Mouse (Mus musculus) cerebellum, adult 9-11 months (tissue): Measurements from ENCODE around the gene Acbd5.
A peak's percentile ranks its signal among the peaks of the same experiment; 100 is the strongest.

Experiments
- DNase-seq: peaks from one replicate; pipeline ENCODE4 v3.0.0; 2022

Gene Acbd5

GRCm38 (mm10) chr2:23067552-23068369, at the start of gene Acbd5:
Acbd5 (plus strand) TSS chr2:23068167.
- DNase-seq = peak; percentile 97

GRCm38 (mm10) chr2:23019170-23019569, 48.8 kb upstream of the Acbd5 start:
- DNase-seq = no peak

GRCm38 (mm10) chr2:23021320-23021719, 46.6 kb upstream of the Acbd5 start:
- no peak for DNase-seq

GRCm38 (mm10) chr2:23021721-23022120, 46.2 kb upstream of the Acbd5 start:
- DNase-seq = no peak

- no peak for DNase-seq
Observed at GRCm38 (mm10) chr2:23023023-23023422, 44.9 kb upstream of the Acbd5 start.

GRCm38 (mm10) chr2:23023714-23024282, 44.2 kb upstream of the Acbd5 start:
- no peak for DNase-seq

- DNase-seq = no peak
Observed at GRCm38 (mm10) chr2:23026379-23026778, 41.6 kb upstream of the Acbd5 start.

- DNase-seq = no peak
Observed at GRCm38 (mm10) chr2:23028826-23029225, 39.1 kb upstream of the Acbd5 start.

GRCm38 (mm10) chr2:23030631-23031030, 37.3 kb upstream of the Acbd5 start:
- DNase-seq = no peak

GRCm38 (mm10) chr2:23034692-23035435, 33.1 kb upstream of the Acbd5 start:
- DNase-seq = no peak

- DNase-seq = no peak
Observed at GRCm38 (mm10) chr2:23035467-23035866, 32.5 kb upstream of the Acbd5 start.

- DNase-seq = peak; percentile 76
Observed at GRCm38 (mm10) chr2:23039082-23040000, 28.6 kb upstream of the Acbd5 start.

GRCm38 (mm10) chr2:23040001-23040646, 27.8 kb upstream of the Acbd5 start, which contains the start of gene Abi1:
Abi1 (minus strand) TSS chr2:23040241.
- peak; percentile 94 for DNase-seq

GRCm38 (mm10) chr2:23040690-23041089, 27.3 kb upstream of the Acbd5 start:
- DNase-seq = peak; percentile 52

- DNase-seq = no peak
Observed at GRCm38 (mm10) chr2:23041457-23041856, 26.5 kb upstream of the Acbd5 start.

GRCm38 (mm10) chr2:23042189-23042588, 25.8 kb upstream of the Acbd5 start:
- no peak for DNase-seq

- no peak for DNase-seq
Observed at GRCm38 (mm10) chr2:23045703-23046102, 22.3 kb upstream of the Acbd5 start.

GRCm38 (mm10) chr2:23048006-23048405, 20.0 kb upstream of the Acbd5 start:
- no peak for DNase-seq

- no peak for DNase-seq
Observed at GRCm38 (mm10) chr2:23051890-23052289, 16.1 kb upstream of the Acbd5 start.

GRCm38 (mm10) chr2:23052523-23052922, 15.4 kb upstream of the Acbd5 start:
- no peak for DNase-seq

GRCm38 (mm10) chr2:23068370-23068737, 387 bp downstream of the Acbd5 start:
- DNase-seq = no peak
